Mouse (Mus musculus) granulocyte monocyte progenitor cell, adult 5-6 weeks (primary cell): ENCODE measurements at regions not wholly inside any gene's neighbourhood (a gene's known extent, or its start where the extent isn't known, plus 50 kb on each side); places are given as distances from the start of the nearest gene placed in this dataset.

Experiments used
- ATAC-seq: replicated peaks from 2 replicates; pipeline ENCODE4 v1.8.0; 2016; ENCODE audit warnings: mild to moderate bottlenecking, moderate TSS enrichment, inconsistent platforms; ENCODE audit not compliant: poor library complexity, severe bottlenecking

GRCm38 (mm10) chr6:31333228-31333922, 65.2 kb upstream of the Mkln1 start:
- no peak for ATAC-seq

- ATAC-seq: no peak
Observed at GRCm38 (mm10) chr6:31334086-31334485, 64.4 kb upstream of the Mkln1 start.

GRCm38 (mm10) chr6:31339122-31339947, 59.2 kb upstream of the Mkln1 start:
- no peak for ATAC-seq

- no peak for ATAC-seq
Observed at GRCm38 (mm10) chr6:31339948-31340250, 58.6 kb upstream of the Mkln1 start.

GRCm38 (mm10) chr6:31345366-31346084, 53.0 kb upstream of the Mkln1 start:
- ATAC-seq: no peak

- ATAC-seq: no peak
Observed at GRCm38 (mm10) chr6:31348333-31348732, 50.2 kb upstream of the Mkln1 start.
